Mouse (Mus musculus) retina, embryonic 14.5 days (tissue): ENCODE measurements at regions not wholly inside any gene's neighbourhood (a gene's known extent, or its start where the extent isn't known, plus 50 kb on each side); places are given as distances from the start of the nearest gene placed in this dataset.

Experiments used
- DNase-seq: peaks from one replicate; pipeline ENCODE4 v3.0.0-alpha.2; 2015; ENCODE audit warnings: low spot score

- no peak for DNase-seq
These were observed 121.0 kb upstream of the Jarid2 start for GRCm38 (mm10) chr13:44608286-44608675.

- DNase-seq = no peak
These were observed 120.5 kb upstream of the Jarid2 start for GRCm38 (mm10) chr13:44608681-44609335.

- no peak for DNase-seq
These were observed 119.7 kb upstream of the Jarid2 start for GRCm38 (mm10) chr13:44609606-44610005.

DNA sequence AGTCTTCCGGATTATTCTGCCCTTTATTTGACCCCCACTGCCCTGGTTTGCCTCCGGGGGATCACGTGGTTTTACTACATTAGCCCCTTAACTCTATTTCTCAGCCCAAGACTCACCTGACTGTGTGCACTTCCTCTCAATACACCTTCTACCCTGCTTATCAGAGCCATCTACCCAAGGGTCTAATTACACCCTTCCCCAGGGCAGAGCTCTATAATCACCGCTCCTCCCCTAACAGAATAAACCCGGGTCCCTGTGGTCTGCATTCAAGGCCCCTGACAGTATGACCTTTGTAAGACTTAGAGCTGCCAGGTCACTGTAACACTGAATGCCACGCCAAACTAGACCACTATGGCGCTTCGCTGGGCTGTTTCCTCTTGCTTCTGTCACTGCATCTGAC is 113.6 kb upstream of the Jarid2 start:
- no peak for DNase-seq

GRCm38 (mm10) chr13:44618368-44618767 is 110.9 kb upstream of the Jarid2 start:
- no peak for DNase-seq

DNA sequence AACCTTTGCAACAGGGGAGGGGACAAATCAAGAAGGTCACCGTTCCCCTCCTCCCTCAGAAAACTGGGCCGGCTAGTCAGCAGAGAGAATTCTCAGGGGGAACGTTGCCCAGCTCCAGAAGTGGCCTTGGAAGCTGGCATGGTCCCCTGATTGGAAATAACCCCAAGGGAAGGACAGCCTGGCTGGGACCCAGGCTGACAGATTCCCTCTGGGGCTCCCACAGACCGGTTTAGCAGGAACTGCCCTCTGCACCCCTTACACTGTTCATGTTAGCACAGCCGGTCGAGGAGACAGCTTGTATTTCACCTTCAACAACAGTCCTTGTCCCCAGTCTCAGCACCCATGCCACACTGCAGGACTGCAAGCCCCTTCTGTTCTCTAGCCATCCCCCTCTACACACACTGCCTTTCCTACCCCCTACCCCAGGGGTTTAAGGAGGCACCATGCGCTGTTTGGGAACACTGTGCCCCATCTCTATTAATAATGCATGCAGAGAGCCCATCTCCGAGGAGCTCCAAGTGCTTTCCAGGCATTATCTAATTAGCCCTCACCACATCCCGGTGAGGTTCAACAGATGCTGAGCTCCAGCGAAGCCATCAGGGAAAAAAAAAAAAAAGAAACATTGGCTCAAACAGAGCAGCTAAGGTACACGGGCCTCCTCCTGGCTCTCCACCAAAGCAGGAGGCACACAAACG is 106.5 kb upstream of the Jarid2 start:
- peak; percentile 55 for DNase-seq

DNA sequence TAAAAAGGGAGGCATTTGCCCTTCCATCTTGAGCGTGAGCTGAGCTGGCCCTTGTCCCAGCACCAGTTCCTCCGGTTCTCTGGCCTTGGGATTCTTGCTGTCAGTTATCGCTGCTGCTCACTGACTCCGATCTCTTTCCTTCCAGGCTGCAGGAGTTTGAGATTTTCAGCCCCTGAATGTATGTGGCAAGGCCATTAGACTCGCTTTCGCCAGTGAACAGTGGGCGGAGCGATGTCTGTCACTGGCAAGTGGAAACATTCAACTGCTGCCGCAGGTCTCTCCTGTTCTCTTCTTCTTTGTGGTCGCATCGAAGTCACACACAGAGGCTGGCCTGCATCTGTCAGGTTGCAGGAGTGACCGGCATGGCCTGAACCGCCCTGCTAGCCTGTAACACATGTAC is 104.6 kb upstream of the Jarid2 start:
- no peak for DNase-seq

GRCm38 (mm10) chr13:44625792-44626191 is 103.5 kb upstream of the Jarid2 start:
- no peak for DNase-seq

DNA sequence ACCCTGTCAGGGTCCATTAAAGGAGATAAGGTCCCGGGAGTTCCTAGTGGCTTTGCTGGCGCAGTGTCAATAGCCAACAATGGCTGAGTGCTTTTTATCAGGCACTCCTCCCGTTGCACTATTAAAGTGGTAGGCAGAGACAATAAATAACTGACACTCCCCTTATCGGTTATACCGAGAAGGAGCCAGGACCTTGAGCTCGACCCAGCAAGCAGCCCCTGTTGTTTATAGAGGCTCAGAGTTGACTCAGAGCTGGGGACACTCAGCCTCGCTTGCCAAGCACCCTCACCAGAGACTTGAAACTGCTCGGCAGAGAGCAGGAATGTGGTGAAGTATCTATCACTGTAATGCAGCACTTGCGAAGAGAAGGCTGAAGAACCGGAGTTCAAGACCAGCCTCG is 102.5 kb upstream of the Jarid2 start:
- DNase-seq = no peak

DNA sequence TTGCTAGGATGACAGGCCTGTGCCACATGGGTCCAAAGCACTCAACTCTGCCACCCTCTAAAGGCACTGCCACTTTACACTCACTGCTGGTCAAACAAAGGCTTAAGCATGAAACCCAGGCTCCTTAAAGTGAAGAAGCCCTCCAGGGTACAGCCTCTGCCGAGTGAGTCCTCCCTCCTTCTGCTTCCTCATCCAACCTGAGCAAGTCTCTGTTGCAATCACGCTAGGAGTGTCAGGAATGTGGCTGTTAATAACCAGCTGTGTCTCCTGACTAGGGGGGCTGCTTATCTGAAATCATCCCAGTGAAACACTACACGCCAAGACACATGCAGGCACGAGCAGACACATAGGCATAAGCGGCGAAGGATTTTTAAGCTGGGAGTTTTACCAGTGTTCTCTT is 99.2 kb upstream of the Jarid2 start:
- DNase-seq = no peak

- no peak for DNase-seq
These were observed 94.7 kb upstream of the Jarid2 start for GRCm38 (mm10) chr13:44634616-44635015.

- DNase-seq = no peak
These were observed 93.9 kb upstream of the Jarid2 start for GRCm38 (mm10) chr13:44635221-44636007.

GRCm38 (mm10) chr13:44636008-44636335 is 93.3 kb upstream of the Jarid2 start:
- DNase-seq = no peak

DNA sequence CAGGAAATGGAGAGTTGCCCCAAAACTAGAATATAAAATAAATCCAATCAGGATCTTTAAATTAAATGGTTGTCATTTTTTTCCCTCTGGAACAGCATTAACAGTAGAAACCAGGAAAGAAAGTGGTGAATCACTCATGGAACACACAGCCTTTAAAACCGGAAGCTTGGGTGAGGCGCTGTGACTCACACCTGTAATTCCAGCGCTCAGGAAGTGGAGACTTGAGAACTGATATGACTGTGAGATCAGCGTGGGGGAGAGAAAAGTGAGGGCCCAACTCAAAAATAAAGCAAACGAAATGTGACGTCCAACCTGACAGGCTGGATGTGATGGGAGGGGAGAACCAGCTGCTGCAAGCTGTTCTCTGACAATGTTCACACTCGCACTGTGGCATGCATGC is 86.9 kb upstream of the Jarid2 start:
- DNase-seq = no peak

DNA sequence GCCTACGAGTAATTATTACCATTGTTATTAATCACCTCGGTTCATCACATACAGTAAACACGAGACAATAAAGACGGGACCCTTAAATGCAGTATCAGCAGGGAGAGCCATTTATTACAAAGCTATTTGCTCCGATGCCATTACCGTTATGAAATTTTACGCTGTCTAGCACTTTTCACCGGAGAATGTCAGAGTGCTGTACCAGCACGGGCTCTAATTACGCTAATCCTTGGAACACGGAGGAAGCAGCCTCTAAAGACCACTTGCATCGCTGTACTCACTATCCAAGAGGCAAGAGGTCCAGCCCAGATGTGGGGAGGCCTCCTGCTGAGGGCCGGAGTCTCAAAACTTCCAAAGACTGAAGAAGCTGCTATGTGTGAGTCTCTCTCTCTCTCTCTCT is 79.2 kb upstream of the Jarid2 start:
- peak; percentile 33 for DNase-seq

GRCm38 (mm10) chr13:44651259-44652238 is 77.7 kb upstream of the Jarid2 start:
- DNase-seq = peak; percentile 30

- no peak for DNase-seq
These were observed 71.3 kb upstream of the Jarid2 start for GRCm38 (mm10) chr13:44657905-44658414.

GRCm38 (mm10) chr13:44659861-44660260 is 69.4 kb upstream of the Jarid2 start:
- DNase-seq = no peak

GRCm38 (mm10) chr13:44663062-44663461 is 66.2 kb upstream of the Jarid2 start:
- DNase-seq = no peak

GRCm38 (mm10) chr13:44663730-44664129 is 65.5 kb upstream of the Jarid2 start:
- DNase-seq = no peak

DNA sequence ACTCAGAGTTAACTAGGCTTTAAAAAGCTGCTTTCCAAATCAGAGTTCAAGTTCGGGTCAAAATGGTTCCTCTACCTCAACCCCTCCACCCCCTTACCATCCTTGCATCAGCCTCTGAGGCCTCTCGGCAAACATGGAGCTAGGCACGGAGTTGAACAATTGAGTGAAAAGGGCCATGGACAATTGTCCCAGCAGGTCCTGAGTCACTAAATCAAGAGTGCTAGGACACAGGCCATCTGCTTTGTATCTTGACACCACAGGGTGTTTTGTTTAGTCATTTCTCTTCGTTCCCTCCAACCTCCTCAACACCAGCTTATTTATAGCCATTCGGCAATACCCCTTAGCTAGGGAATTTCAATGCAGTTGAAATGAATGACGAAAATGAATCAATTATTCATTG is 59.5 kb upstream of the Jarid2 start:
- DNase-seq = no peak
